Mouse (Mus musculus) gastrocnemius, adult 18-20 months (tissue): ENCODE results near the gene Sprr2b. TPM values are rescaled to one million over a fixed set of nuclear protein-coding genes. Genes with fewer than 3 reads are reported as not detected.
"Not testable (repeated sequence)": the region's sequence is repeated elsewhere in the genome, so short reads cannot be mapped to it uniquely, and the experiment has no call there.

Experiments used
- DNase-seq: peaks from one replicate; pipeline ENCODE4 v3.0.0; 2021; ENCODE audit warnings: low spot score
- long read RNA-seq, 2 experiments: library from polyadenylated mRNA; stranded (forward); transcript quantifications; one replicate each; pipeline ENCODE4 v2.0.0; 2021
- total RNA-seq, 2 experiments: library from RNA; stranded (reverse); gene quantifications; 2 replicates each; pipeline ENCODE4 v1.2.3; 2021

Gene Sprr2b
- not detected for total RNA-seq
- long read RNA-seq, experiment 1 = 0 reads
- long read RNA-seq, experiment 2 = 0 reads

- no peak for DNase-seq
These were observed at the start of gene Sprr2b for GRCm38 (mm10) chr3:92316320-92316719. Sprr2b (plus strand) TSS chr3:92316620.

- not testable (repeated sequence) for DNase-seq
These were observed 44.9 kb upstream of the Sprr2b start for GRCm38 (mm10) chr3:92271414-92271985.

GRCm38 (mm10) chr3:92273504-92273903 is 42.9 kb upstream of the Sprr2b start:
- not testable (repeated sequence) for DNase-seq

GRCm38 (mm10) chr3:92274018-92274417 is 42.4 kb upstream of the Sprr2b start:
- not testable (repeated sequence) for DNase-seq

- not testable (repeated sequence) for DNase-seq
These were observed 36.8 kb upstream of the Sprr2b start for GRCm38 (mm10) chr3:92279663-92280062.

- not testable (repeated sequence) for DNase-seq
These were observed 35.3 kb upstream of the Sprr2b start for GRCm38 (mm10) chr3:92280963-92281606.

GRCm38 (mm10) chr3:92285101-92285500 is 31.3 kb upstream of the Sprr2b start, which contains the start of gene Sprr2a3:
Sprr2a3 (plus strand) TSS chr3:92285417.
- not testable (repeated sequence) for DNase-seq

GRCm38 (mm10) chr3:92288489-92288888 is 27.9 kb upstream of the Sprr2b start:
- DNase-seq = not testable (repeated sequence)

- DNase-seq = no peak
These were observed 9.0 kb upstream of the Sprr2b start for GRCm38 (mm10) chr3:92307406-92307805.

GRCm38 (mm10) chr3:92317384-92317783 is 964 bp downstream of the Sprr2b start:
- no peak for DNase-seq

- DNase-seq = no peak
These were observed 19.9 kb downstream of the Sprr2b start for GRCm38 (mm10) chr3:92336278-92336677.

- no peak for DNase-seq
These were observed 22.4 kb downstream of the Sprr2b start, which contains the start of gene Sprr2d for GRCm38 (mm10) chr3:92338840-92339239. Sprr2d (plus strand) TSS chr3:92339140.

- no peak for DNase-seq
These were observed 35.4 kb downstream of the Sprr2b start, which contains the start of gene Sprr2e for GRCm38 (mm10) chr3:92351843-92352242. Sprr2e (plus strand) TSS chr3:92352143.

- no peak for DNase-seq
These were observed 45.2 kb downstream of the Sprr2b start for GRCm38 (mm10) chr3:92361619-92362018.

GRCm38 (mm10) chr3:92364887-92365286 is 48.5 kb downstream of the Sprr2b start, which contains the start of gene Sprr2f:
Sprr2f (plus strand) TSS chr3:92365187.
- DNase-seq = no peak

Other genes starting within 250 kb of the Sprr2b start
- gene Lor, start 233.5 kb upstream of the Sprr2b start, total RNA-seq = not detected
- gene Prr9, start 192.7 kb upstream of the Sprr2b start, total RNA-seq = not detected
- gene Lelp1, start 173.9 kb upstream of the Sprr2b start, total RNA-seq = not detected
- gene Sprr2a1, start 100.8 kb upstream of the Sprr2b start, total RNA-seq = not detected
- gene Sprr2a2, start 100.7 kb upstream of the Sprr2b start, total RNA-seq = not detected
- not detected for gene Sprr2a3, start 31.2 kb upstream of the Sprr2b start, total RNA-seq
- gene Sprr2d, start 22.5 kb downstream of the Sprr2b start, total RNA-seq = not detected
- not detected for gene Sprr2e, start 35.5 kb downstream of the Sprr2b start, total RNA-seq
- gene Sprr2f, start 48.6 kb downstream of the Sprr2b start, total RNA-seq = not detected
- not detected for gene Sprr2h, start 69.1 kb downstream of the Sprr2b start, total RNA-seq
- not detected for gene Sprr2i, start 91.4 kb downstream of the Sprr2b start, total RNA-seq
- gene Sprr2j-ps, start 101.5 kb downstream of the Sprr2b start, total RNA-seq = not detected
- 1 to 10 TPM; 4.9 to 5.4 TPM for gene Gm9774, start 112.8 kb downstream of the Sprr2b start, total RNA-seq
- not detected for gene Sprr2k, start 116.0 kb downstream of the Sprr2b start, total RNA-seq
- not detected for gene Sprr1b, start 122.2 kb downstream of the Sprr2b start, total RNA-seq
- gene Sprr3, start 142.1 kb downstream of the Sprr2b start, total RNA-seq = not detected
- gene Sprr1a, start 169.3 kb downstream of the Sprr2b start, total RNA-seq = not detected
- gene Sprr4, start 183.9 kb downstream of the Sprr2b start, total RNA-seq = not detected
- not detected for gene 2310046K23Rik, start 217.9 kb downstream of the Sprr2b start, total RNA-seq